Mouse (Mus musculus): Measurements from ENCODE around the gene Nup107. TPM values are rescaled to one million over a fixed set of nuclear protein-coding genes. Genes with fewer than 3 reads are reported as not detected.
"Not testable (repeated sequence)": the region's sequence is repeated elsewhere in the genome, so short reads cannot be mapped to it uniquely, and the experiment has no call there.

The Nup107 gene
- total RNA-seq, 2 experiments from 2014 or later, result 5.8 to 6.6 TPM

DNA sequence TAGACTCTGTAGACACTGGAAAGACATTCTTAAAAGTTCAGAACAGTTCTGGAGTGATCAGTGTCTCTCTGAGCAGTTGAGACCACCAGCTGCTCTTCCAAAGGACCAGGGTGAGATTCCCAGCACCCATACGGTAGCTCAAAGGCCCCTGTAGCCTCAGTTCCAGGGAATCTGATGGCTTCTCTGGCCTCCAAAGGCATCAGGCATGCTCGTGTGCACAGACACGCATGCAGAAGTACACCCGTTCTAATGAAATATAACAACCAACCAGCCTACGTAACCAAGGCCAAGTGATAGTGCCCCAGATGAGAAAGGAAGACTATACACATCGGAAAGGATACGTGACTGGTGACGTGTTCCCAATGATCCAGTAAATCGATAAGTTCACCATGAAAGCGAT lies 52.3 kb downstream of the Nup107 start:
- DNase-seq, result no peak
- Histone ChIP-seq H3K27ac (no peak overlapping the region), H3K4me3 (no peak overlapping the region)
- intact Hi-C loops (cut with DNase I), result no loop called here
- TF ChIP-seq CTCF (IDR thresholded peaks at IDR 0.05), result no peak

DNA sequence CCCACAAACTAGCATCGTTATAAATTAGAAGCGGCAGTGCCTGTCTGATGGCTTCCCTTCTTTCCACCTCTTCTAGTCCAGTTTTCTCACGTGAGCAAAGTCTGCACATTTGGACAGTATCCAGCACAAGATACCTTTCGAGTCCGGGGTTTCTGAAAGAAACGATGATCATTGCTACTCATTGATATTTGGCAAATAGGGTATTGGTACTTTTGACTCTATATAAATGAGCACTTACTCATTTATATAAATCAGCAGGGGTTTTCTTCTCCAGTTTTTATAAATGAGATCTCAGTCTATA lies 52.9 kb downstream of the Nup107 start:
- Histone ChIP-seq H3K4me3 (no peak overlapping the region), H3K27ac (no peak overlapping the region)
- DNase-seq, result no peak
- TF ChIP-seq CTCF (IDR thresholded peaks at IDR 0.05), result no peak
- intact Hi-C loops (cut with DNase I), result no loop called here

DNA sequence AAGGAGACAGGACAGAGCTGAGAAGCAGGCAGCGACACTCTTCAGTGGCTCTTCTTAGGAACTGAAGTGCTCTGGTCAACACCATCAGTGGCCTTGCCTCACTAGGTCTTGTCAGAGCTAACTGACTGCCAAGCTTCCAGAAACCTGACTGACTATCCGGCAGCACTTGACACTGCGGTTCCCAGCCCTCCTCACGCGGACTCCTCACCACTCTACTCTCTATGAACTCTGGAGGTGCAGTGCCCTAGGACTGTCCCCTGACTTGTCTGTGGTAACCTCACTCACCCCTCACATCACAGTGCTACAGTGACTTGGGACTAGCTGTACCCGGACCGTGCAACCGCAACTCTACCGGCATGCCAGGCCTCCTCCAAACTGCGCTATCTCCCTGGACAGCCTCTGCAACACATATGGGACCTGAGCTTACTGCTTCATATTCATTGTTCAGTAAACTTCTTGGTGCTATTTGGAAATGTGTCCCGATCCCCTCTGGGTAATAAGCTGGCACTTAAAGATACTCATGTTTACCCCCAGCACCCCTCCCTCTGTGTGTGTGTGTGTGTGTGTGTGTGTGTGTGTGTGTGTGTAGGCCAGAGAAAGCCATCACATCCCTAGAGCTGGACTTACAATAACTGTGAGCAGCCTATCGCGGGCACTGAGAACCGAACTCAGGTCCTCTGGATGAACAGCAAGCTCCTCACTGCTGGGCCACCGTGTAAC lies 53.4 kb downstream of the Nup107 start:
- no peak overlapping the region for H3K27ac ChIP-seq
- no peak for TF ChIP-seq CTCF (IDR thresholded peaks at IDR 0.05)

DNA sequence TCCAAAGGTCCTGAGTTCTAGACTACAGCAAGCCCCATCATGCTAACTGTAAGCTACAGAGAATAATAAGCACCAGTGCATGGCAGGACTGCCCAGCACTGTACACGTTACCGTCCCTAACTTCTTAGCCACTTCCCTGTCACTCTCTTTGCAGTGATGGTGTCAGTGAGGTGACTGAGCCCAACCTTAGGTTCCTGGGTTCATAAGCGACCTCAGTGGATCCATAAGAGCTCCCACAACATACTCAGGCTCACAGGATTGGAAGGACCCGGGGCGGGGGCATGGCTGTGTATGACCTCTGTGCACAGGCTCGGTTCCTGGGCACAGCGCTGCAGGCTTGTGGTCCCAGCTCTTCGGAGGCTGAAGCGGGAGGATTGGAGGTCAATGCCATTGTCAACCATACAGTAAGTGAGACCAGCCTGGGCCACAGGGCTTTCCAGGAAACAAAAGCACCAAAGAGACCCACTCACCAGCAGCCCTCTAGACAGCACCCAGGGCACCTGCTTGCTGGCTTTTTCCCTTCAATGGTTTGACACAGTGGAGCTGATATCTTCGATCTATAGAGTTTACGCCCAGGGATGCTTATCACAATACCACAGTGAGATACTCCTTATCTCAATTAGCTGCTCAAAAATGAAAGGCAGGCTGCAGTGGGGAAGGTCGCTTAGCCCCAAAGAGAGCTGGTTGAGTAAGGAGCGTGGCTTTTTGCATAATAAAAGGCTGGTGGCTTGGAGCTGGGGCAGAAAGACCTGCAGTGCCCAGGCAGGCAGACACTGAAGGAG lies 54.2 kb downstream of the Nup107 start:
- intact Hi-C loops (cut with DNase I), result no loop called here
- no peak for TF ChIP-seq CTCF (IDR thresholded peaks at IDR 0.05)
- Histone ChIP-seq H3K27ac (no peak overlapping the region), H3K4me3 (no peak overlapping the region)
- no peak for DNase-seq

More for the DNA sequence above, 53.4 kb downstream of the Nup107 start:
- no peak overlapping the region for H3K4me3 ChIP-seq
- intact Hi-C loops (cut with DNase I), result no loop called here
- DNase-seq, result no peak

DNA sequence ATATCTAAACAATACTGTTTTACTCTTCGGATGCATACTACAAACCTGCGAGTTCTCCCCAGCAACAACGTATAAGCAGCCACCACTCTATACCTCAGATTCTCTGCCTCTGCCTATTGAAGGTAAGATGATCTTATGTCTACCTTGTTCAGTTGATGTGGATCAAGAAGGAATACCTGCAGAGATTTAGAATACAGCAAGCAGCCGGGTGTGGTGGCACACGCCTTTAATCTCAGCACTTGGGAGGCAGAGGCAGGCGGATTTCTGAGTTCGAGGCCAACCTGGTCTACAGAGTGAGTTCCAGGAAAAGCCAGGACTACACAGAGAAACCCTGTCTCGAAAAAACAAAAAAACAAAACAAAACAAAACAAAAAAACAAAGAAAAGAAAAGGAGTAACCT lies 55.0 kb downstream of the Nup107 start:
- H3K27ac ChIP-seq; DNase-seq; intact Hi-C loops (cut with DNase I); H3K4me3 ChIP-seq: not testable (repeated sequence)

DNA sequence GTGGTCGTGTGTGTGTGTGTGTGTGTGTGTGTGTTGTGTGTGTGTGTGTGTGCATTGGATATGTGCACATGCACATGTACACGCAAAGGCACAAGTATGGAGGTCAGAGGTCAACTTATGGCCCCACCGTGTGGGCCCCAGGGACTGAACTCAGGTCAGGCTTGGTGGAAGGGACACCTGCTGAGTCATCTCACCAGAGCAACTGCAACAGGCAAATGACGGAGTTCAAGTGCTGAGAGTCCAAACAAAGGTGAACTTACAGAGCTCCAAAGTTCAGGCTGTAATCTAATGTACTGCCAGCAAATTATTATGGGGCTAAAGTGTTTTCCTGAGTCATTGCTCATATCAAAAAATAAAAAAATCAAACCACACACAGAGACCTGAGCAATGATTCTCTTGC lies 55.4 kb downstream of the Nup107 start:
- no peak for TF ChIP-seq CTCF (IDR thresholded peaks at IDR 0.05)
- Histone ChIP-seq H3K27ac (no peak overlapping the region), H3K4me3 (no peak overlapping the region)
- intact Hi-C loops (cut with DNase I), result no loop called here
- DNase-seq, result no peak

DNA sequence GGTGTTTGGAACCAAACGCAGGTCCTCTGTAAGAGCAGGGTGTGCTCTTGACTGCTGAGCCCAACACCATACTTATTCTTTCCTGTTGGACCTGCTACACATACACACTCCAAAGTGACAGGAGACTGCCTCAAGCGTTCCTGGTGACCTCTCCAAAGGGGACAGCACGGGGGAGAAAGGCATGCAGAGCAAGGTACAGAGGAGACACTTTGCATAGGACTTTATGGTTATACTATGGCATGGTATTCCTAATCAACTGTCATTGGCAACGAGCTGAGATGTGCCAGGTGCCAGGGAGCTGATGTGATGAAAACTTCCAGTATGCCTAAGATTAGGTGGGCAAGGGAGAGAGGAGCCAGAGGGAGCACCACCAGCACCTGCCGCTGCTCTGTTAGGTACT lies 55.9 kb downstream of the Nup107 start:
- no peak for TF ChIP-seq CTCF (IDR thresholded peaks at IDR 0.05)
- Histone ChIP-seq H3K4me3 (no peak overlapping the region), H3K27ac (no peak overlapping the region)
- intact Hi-C loops (cut with DNase I), result no loop called here
- DNase-seq, result no peak

DNA sequence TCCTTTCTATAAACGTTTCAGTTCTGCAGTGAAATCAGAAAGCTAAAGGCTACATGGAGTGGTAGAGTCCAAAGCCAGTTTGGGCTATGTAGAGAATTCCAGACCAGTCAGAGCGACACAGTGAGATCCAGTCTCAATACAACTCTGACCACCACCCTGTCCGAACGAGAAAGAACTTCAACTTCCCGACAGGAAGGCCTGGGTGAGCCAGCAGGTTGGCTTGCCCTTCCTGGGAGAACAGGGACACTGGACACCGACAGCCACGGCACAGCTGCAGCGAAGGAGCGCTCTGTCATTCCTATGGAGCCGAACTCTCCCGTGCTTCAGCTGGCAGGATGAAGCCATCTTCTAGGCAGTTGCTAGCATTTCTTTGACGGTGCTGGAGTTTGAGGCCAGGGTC lies 57.1 kb downstream of the Nup107 start:
- H3K27ac ChIP-seq; H3K4me3 ChIP-seq; DNase-seq; intact Hi-C loops (cut with DNase I): not testable (repeated sequence)

DNA sequence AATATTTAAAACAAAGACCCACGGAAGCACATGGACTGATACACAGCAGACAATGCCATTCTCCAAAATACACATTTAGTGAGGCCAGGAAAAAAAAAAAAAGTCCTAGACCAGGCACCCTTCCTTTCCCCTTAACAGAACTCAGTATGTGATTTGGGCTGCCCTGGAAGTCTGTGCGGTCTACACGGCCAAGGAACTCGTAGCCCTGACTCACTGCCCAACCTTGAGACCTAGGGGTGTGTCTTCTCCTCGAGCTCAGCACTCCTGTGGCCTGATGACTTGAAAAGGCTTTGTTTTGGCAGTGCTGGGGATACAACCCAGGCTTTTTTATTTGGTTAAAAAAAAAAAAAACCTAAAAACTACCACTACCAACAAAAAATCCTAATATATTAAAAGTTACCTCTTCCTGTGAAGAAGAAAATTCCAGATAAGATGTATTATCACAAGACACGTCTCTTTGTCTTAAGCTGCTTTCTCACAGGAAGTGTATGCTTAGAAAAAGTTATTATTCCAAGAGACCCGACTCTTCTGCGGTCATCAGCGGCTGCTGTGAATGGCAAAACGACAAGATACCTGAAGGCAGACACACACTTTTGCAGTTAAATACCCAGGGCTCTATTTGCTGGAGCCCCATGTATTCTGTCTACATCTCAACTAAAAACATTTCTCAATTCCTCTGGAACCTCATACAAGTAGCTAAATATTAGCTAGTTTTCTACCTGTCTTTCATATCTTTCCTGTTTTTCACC lies 58.2 kb downstream of the Nup107 start:
- intact Hi-C loops (cut with DNase I); H3K27ac ChIP-seq; H3K4me3 ChIP-seq; DNase-seq: not testable (repeated sequence)

DNA sequence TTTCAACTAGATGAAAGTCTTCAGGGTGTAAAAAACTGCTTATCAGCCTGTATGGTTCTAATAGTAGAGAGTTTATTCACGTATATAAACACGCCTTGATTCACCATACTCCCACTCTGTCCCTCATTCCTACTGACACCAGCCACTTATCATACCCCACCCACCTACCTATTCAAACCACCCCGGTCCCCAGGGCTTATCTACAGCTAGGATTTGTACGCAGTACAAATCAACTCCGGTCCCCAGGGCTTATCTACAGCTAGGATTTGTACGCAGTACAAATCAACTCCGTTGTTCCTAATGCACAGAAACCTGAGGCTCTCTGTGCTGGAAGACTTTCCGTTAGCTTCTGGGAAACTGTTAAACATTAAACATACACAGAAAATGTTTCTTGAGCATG lies 58.9 kb downstream of the Nup107 start:
- H3K27ac ChIP-seq; H3K4me3 ChIP-seq; intact Hi-C loops (cut with DNase I); DNase-seq: not testable (repeated sequence)

DNA sequence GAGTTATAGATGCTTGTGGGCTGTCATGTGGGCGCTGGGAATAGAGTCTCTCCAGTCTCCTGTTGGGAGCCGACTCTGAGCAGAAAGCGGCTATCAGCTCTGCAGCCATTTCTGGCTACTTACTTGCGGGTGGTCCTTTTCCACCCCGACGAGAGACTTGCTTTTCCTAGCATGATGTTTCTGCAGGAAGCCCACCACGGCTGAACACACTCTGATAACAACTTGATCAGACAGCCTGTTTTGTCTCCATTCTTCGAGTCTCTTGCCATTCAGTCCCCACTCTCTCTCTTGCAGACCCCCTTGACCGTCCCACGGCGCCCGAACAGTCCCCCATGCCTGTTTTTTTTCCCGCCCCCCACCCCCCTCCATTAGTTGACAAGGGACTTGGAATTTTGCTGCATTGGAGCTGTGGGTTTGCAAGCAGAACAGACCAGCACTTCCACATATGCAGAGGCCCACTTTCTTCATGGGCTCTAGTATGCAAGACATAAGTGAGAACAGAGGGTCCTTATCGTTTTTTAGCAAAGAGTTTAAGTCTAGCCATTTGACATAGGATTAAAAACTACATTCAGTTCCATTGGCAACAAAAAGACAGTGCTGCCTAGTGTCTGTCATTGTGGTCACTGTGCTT lies 59.4 kb downstream of the Nup107 start:
- no peak for DNase-seq
- H3K4me3 ChIP-seq, result no peak overlapping the region
- TF ChIP-seq CTCF (IDR thresholded peaks at IDR 0.05), result no peak
- no peak overlapping the region for H3K27ac ChIP-seq
- intact Hi-C loops (cut with DNase I), result no loop called here

DNA sequence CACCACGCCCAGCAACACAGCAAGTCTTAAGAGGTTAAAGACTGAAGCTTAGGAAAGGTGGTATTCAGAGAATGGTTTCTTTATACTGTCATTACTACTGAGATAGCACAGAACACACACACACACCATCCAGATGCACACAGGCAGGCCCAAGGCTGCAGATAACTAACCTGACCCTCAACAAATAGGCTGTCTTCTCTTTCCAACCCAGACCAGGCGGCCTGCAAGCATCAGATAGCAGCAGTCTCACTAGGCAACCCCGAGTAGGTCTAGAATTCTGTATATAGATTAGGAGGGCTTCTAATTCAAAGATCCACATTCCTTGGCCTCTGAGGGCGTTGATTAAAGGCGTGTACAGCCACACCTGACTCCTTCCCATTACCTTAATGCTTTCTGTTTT lies 60.3 kb downstream of the Nup107 start:
- no peak for DNase-seq
- intact Hi-C loops (cut with DNase I), result no loop called here
- no peak for TF ChIP-seq CTCF (IDR thresholded peaks at IDR 0.05)
- no peak overlapping the region for H3K27ac ChIP-seq
- H3K4me3 ChIP-seq, result no peak overlapping the region
